Mouse (Mus musculus) liver, postnatal 0 days (tissue): Measurements from ENCODE around the gene Gzmd. TPM values are rescaled to one million over a fixed set of nuclear protein-coding genes. Genes with fewer than 3 reads are reported as not detected.

ENCODE experiments used
- ATAC-seq: fragments of 200-750 bp; cut with Nextera tagmentation; 2 replicates; pipeline ENCODE4 v1.8.0; 2017; ENCODE audit warnings: mild to moderate bottlenecking, moderate library complexity
- DNase-seq: peaks from one replicate; pipeline ENCODE4 v3.0.0-alpha.2; 2016
- H3K27ac ChIP-seq: fragments of 300-500 bp; sonication (generic); 2 replicates; pipeline ENCODE4 v1.5.1; 2014; ENCODE audit warnings: antibody characterized with exemption, moderate library complexity, mild to moderate bottlenecking, low read depth
- H3K27me3 ChIP-seq: fragments of 300-500 bp; sonication (generic); 2 replicates; pipeline ENCODE4 v1.6.1; 2014; ENCODE audit warnings: low read length, control low read depth, mixed read lengths; ENCODE audit not compliant: insufficient read depth
- H3K36me3 ChIP-seq: fragments of 300-500 bp; sonication (generic); replicated peaks from 2 replicates; pipeline ENCODE4 v1.6.1; 2014; ENCODE audit warnings: mild to moderate bottlenecking, control low read depth, low read length, moderate library complexity, mixed read lengths; ENCODE audit not compliant: insufficient read depth
- H3K4me1 ChIP-seq: fragments of 300-500 bp; sonication (generic); 2 replicates; pipeline ENCODE4 v1.6.1; 2014; ENCODE audit warnings: antibody characterized with exemption, mild to moderate bottlenecking, control low read depth; ENCODE audit not compliant: insufficient read depth
- H3K4me2 ChIP-seq: fragments of 300-500 bp; sonication (generic); 2 replicates; pipeline ENCODE4 v1.6.1; 2014; ENCODE audit warnings: low read depth, mild to moderate bottlenecking, low read length, moderate library complexity, mixed read lengths
- H3K4me3 ChIP-seq: fragments of 300-500 bp; sonication (generic); 2 replicates; pipeline ENCODE4 v1.5.1; 2014; ENCODE audit warnings: low read depth, low read length
- H3K9ac ChIP-seq: fragments of 300-500 bp; sonication (generic); replicated peaks from 2 replicates; pipeline ENCODE4 v1.6.1; 2014; ENCODE audit warnings: mild to moderate bottlenecking, moderate library complexity
- H3K9me3 ChIP-seq: fragments of 300-500 bp; sonication (generic); 2 replicates; pipeline ENCODE4 v1.6.1; 2016; ENCODE audit warnings: mild to moderate bottlenecking, control low read depth, low read length, mixed read lengths
- CTCF ChIP-seq: sonication (generic); IDR thresholded peaks from 2 replicates; pipeline ENCODE4 v1.5.1; 2016; ENCODE audit warnings: antibody characterized with exemption, low read depth
- EP300 ChIP-seq: IDR thresholded peaks from 2 replicates; pipeline ENCODE4 v1.6.1; 2016; ENCODE audit warnings: antibody characterized with exemption, low read depth, mild to moderate bottlenecking
- WGBS: fragments of 180-500 bp; shearing (Covaris S2); extraction: QIAGEN DNeasy Blood & Tissue Kit; methylation state at CpG from one replicate; pipeline ENCODE4 v1.1.7; 2014; ENCODE audit not compliant: insufficient replicate concordance; 5-methylcytosine and 5-hydroxymethylcytosine counted together
- polyA plus RNA-seq: library from polyadenylated mRNA; unstranded; fragments of >200 nt; fragmentation: Nextera tagmentation; extraction: Ambion mirVana; gene quantifications from 2 replicates; pipeline ENCODE4 v1.2.1, GENCODE M21; 2015

The Gzmd gene
- polyA plus RNA-seq, 1 experiment from 2014 or later, result not detected

GRCm38 (mm10) chr14:56105447-56106180 lies 26.8 kb downstream of the Gzmd start:
- ATAC-seq, result no peak
- H3K27ac ChIP-seq, result no peak overlapping the region
- H3K27me3 ChIP-seq, result no peaks in the 10 kb centered on the region
- H3K4me1 ChIP-seq, result no peaks in the 10 kb centered on the region
- no peaks in the 10 kb centered on the region for H3K9me3 ChIP-seq
- H3K4me2 ChIP-seq, result no peak overlapping the region
- no peak overlapping the region for H3K9ac ChIP-seq
- no peak for DNase-seq
- TF ChIP-seq CTCF, result no peak
- WGBS, result 66% methylated on average over 13 of the region's 13 CpGs
- no peak overlapping the region for H3K4me3 ChIP-seq
- no peaks in the 10 kb centered on the region for H3K36me3 ChIP-seq

- no peak for ATAC-seq
- TF ChIP-seq CTCF (no peak), EP300 (no peak)
- 52% methylated on average over 5 of the region's 5 CpGs for WGBS
Observed at GRCm38 (mm10) chr14:56105016-56105415, 27.4 kb downstream of the Gzmd start.

GRCm38 (mm10) chr14:56103452-56103851 lies 29.0 kb downstream of the Gzmd start:
- 60% methylated on average over 3 of the region's 3 CpGs for WGBS

More at GRCm38 (mm10) chr14:56105016-56105415, 27.4 kb downstream of the Gzmd start:
- H3K4me1 ChIP-seq, result no peaks in the 10 kb centered on the region
- H3K36me3 ChIP-seq, result no peaks in the 10 kb centered on the region
- H3K4me3 ChIP-seq, result no peak overlapping the region
- no peaks in the 10 kb centered on the region for H3K9me3 ChIP-seq
- no peak overlapping the region for H3K9ac ChIP-seq
- H3K27me3 ChIP-seq, result no peaks in the 10 kb centered on the region
- no peak overlapping the region for H3K27ac ChIP-seq
- no peak overlapping the region for H3K4me2 ChIP-seq
- DNase-seq, result no peak

GRCm38 (mm10) chr14:56102386-56102785 lies 30.0 kb downstream of the Gzmd start, which contains the start of gene Ctsg:
Ctsg (minus strand) TSS chr14:56102574.
- no peak for TF ChIP-seq EP300
- TF ChIP-seq CTCF, result no peak
- no peak for DNase-seq
- Histone ChIP-seq H3K4me3 (no peak within 1 kb of the TSS), H3K4me2 (no peak within 1 kb of the TSS; the same call in 1 of the 2 replicates), H3K27me3 (no peaks in the 10 kb centered on the region), H3K9ac (no peak within 1 kb of the TSS), H3K9me3 (no peaks in the 10 kb centered on the region), H3K27ac (no peak within 1 kb of the TSS), H3K36me3 (no peaks in the 10 kb centered on the region), H3K4me1 (no peaks in the 10 kb centered on the region)
- ATAC-seq, result no peak
- WGBS, result 37% methylated on average over 10 of the region's 10 CpGs

More at GRCm38 (mm10) chr14:56103452-56103851, 29.0 kb downstream of the Gzmd start:
- H3K4me1 ChIP-seq, result no peaks in the 10 kb centered on the region
- TF ChIP-seq EP300 (no peak), CTCF (no peak)
- H3K9me3 ChIP-seq, result no peaks in the 10 kb centered on the region
- no peaks in the 10 kb centered on the region for H3K27me3 ChIP-seq
- no peak for ATAC-seq
- H3K27ac ChIP-seq, result no peak overlapping the region
- H3K36me3 ChIP-seq, result no peaks in the 10 kb centered on the region
- no peak overlapping the region for H3K4me2 ChIP-seq
- no peak for DNase-seq
- no peak overlapping the region for H3K9ac ChIP-seq
- H3K4me3 ChIP-seq, result no peak overlapping the region

- Histone ChIP-seq H3K9me3 (no peaks in the 10 kb centered on the region), H3K4me3 (no peak overlapping the region), H3K27me3 (no peaks in the 10 kb centered on the region), H3K36me3 (no peaks in the 10 kb centered on the region), H3K4me2 (no peak overlapping the region), H3K4me1 (no peaks in the 10 kb centered on the region), H3K9ac (no peak overlapping the region), H3K27ac (no peak overlapping the region)
- 60% methylated on average over 4 of the region's 4 CpGs for WGBS
- DNase-seq (no peak), ATAC-seq (no peak)
- peak; percentile 67 for TF ChIP-seq CTCF
- TF ChIP-seq EP300, result no peak
Observed at GRCm38 (mm10) chr14:56098940-56099339, 33.5 kb downstream of the Gzmd start.

- Histone ChIP-seq H3K9me3 (no peaks in the 10 kb centered on the region), H3K4me2 (no peak overlapping the region), H3K9ac (no peak overlapping the region), H3K27me3 (no peaks in the 10 kb centered on the region), H3K4me3 (no peak overlapping the region), H3K36me3 (no peaks in the 10 kb centered on the region), H3K4me1 (no peaks in the 10 kb centered on the region), H3K27ac (no peak overlapping the region)
- ATAC-seq (no peak), DNase-seq (no peak)
- TF ChIP-seq EP300, result no peak
- no peak for TF ChIP-seq CTCF
- 70% methylated on average over 1 of the region's 1 CpGs for WGBS
Observed at GRCm38 (mm10) chr14:56097597-56097996, 34.8 kb downstream of the Gzmd start.
